Mouse (Mus musculus): ENCODE measurements at regions not wholly inside any gene's neighbourhood (a gene's known extent, or its start where the extent isn't known, plus 50 kb on each side); places are given as distances from the start of the nearest gene placed in this dataset.

DNA sequence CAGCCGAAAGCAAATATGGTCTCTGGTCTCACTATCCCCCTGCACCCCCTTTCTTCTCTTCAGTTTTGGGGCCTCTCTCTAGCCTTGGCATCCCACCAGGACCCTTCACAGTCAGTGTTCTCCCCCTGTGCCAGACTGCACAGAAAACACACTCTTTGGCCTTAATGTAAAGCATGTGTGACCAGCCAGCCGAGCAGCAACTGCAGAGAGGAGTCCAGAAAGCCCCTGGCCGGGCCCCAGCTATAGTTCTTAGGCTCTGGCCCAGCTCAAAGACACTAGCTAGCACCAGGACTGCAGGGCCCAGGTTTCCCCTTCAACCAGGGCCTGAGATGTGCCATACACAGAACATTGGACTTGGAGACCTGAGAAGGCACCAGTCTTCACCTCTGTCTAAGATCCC lies 299.3 kb upstream of the Rtl1 start:
- 88% methylated on average over 3 of the region's 3 CpGs for WGBS
- no peak overlapping the region for H3K27ac ChIP-seq (ENCODE audit: control insufficient read depth, insufficient read depth, low read depth, low read length, poor library complexity)
- TF ChIP-seq POLR2A (IDR thresholded peaks at IDR 0.05; ENCODE audit: borderline replicate concordance, control insufficient read depth, low read depth, low read length) (no peak), CTCF (IDR thresholded peaks at IDR 0.05; ENCODE audit: control insufficient read depth, insufficient read depth, low read length) (no peak)
- no peaks in the 10 kb centered on the region for H3K4me1 ChIP-seq (ENCODE audit: control insufficient read depth, insufficient read depth, low read length)
- no peak overlapping the region for H3K4me3 ChIP-seq (replicated peaks; ENCODE audit: control insufficient read depth, low read depth, low read length)

- no peak for TF ChIP-seq CTCF (IDR thresholded peaks at IDR 0.05; ENCODE audit: control insufficient read depth, insufficient read depth, low read length)
- TF ChIP-seq POLR2A (IDR thresholded peaks at IDR 0.05; ENCODE audit: borderline replicate concordance, control insufficient read depth, low read depth, low read length) = no peak
- Histone ChIP-seq H3K27ac (ENCODE audit: control insufficient read depth, insufficient read depth, low read depth, low read length, poor library complexity) (no peak overlapping the region), H3K4me1 (ENCODE audit: control insufficient read depth, insufficient read depth, low read length) (no peaks in the 10 kb centered on the region), H3K4me3 (replicated peaks; ENCODE audit: control insufficient read depth, low read depth, low read length) (no peak overlapping the region)
- 75% methylated on average over 9 of the region's 9 CpGs for WGBS
These were observed 310.9 kb upstream of the Rtl1 start for GRCm38 (mm10) chr12:109910966-109911495.

- no peak overlapping the region for H3K4me3 ChIP-seq (replicated peaks; ENCODE audit: control insufficient read depth, low read depth, low read length)
- 72% methylated on average over 9 of the region's 9 CpGs for WGBS
- H3K4me1 ChIP-seq (ENCODE audit: control insufficient read depth, insufficient read depth, low read length) = no peaks in the 10 kb centered on the region
- no peak overlapping the region for H3K27ac ChIP-seq (ENCODE audit: control insufficient read depth, insufficient read depth, low read depth, low read length, poor library complexity)
- TF ChIP-seq CTCF (IDR thresholded peaks at IDR 0.05; ENCODE audit: control insufficient read depth, insufficient read depth, low read length) (no peak), POLR2A (IDR thresholded peaks at IDR 0.05; ENCODE audit: borderline replicate concordance, control insufficient read depth, low read depth, low read length) (no peak)
These were observed 311.4 kb upstream of the Rtl1 start for GRCm38 (mm10) chr12:109911506-109911905.

DNA sequence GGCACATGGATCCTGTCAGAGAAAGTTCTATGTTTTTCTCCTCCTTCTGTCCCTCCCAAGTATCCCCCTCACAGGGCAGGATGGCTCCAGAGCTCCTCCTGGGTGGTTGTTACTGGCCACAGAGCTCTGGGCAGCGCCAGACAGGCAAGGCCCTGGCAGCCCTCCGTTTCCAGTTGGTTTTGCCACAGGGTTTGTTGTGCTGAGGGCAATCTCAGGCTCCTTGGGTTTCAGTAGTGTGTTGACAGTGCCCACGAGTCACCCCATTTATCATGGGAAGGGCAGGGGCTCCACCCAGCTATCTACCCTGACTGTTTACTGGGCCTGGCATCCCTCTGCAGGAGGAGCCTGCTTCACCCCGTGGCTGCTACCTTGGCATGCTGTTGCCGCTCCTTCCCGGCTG lies 317.6 kb upstream of the Rtl1 start:
- Histone ChIP-seq H3K4me3 (replicated peaks; ENCODE audit: control insufficient read depth, low read depth, low read length) (no peak overlapping the region), H3K27ac (ENCODE audit: control insufficient read depth, insufficient read depth, low read depth, low read length, poor library complexity) (no peak overlapping the region), H3K4me1 (ENCODE audit: control insufficient read depth, insufficient read depth, low read length) (no peaks in the 10 kb centered on the region)
- 67% methylated on average over 6 of the region's 6 CpGs for WGBS
- TF ChIP-seq CTCF (IDR thresholded peaks at IDR 0.05; ENCODE audit: control insufficient read depth, insufficient read depth, low read length) (no peak), POLR2A (IDR thresholded peaks at IDR 0.05; ENCODE audit: borderline replicate concordance, control insufficient read depth, low read depth, low read length) (no peak)

- Histone ChIP-seq H3K27ac (ENCODE audit: control insufficient read depth, insufficient read depth, low read depth, low read length, poor library complexity) (no peak overlapping the region), H3K4me1 (ENCODE audit: control insufficient read depth, insufficient read depth, low read length) (no peaks in the 10 kb centered on the region), H3K4me3 (replicated peaks; ENCODE audit: control insufficient read depth, low read depth, low read length) (no peak overlapping the region)
- 80% methylated on average over 8 of the region's 8 CpGs for WGBS
- no peak for TF ChIP-seq POLR2A (IDR thresholded peaks at IDR 0.05; ENCODE audit: borderline replicate concordance, control insufficient read depth, low read depth, low read length)
These were observed 318.8 kb upstream of the Rtl1 start for GRCm38 (mm10) chr12:109918901-109919300.

DNA sequence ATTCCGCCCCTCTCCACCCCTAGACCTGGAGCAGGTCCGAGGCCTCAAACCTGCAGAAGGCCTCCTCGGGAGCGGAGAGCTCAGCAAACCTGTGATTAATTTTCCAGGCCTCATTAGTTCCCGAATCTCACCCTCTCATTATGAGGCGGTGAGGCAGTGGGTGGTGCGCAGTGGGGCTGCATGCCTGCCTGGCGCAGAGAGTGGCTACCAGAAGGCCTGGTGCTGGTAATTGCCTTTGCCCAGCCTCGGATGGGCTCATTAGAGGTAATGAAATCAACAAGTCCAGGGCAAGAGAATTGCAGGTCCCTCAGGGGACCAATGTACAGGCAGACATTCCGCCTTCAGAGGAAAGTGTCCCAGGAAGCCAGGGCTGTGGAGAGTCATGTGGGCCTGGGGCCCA lies 322.0 kb upstream of the Rtl1 start:
- Histone ChIP-seq H3K27ac (ENCODE audit: control insufficient read depth, insufficient read depth, low read depth, low read length, poor library complexity) (no peak overlapping the region), H3K4me1 (ENCODE audit: control insufficient read depth, insufficient read depth, low read length) (no peaks in the 10 kb centered on the region), H3K4me3 (replicated peaks; ENCODE audit: control insufficient read depth, low read depth, low read length) (no peak overlapping the region)
- 82% methylated on average over 10 of the region's 10 CpGs for WGBS
- TF ChIP-seq POLR2A (IDR thresholded peaks at IDR 0.05; ENCODE audit: borderline replicate concordance, control insufficient read depth, low read depth, low read length) (no peak), CTCF (IDR thresholded peaks at IDR 0.05; ENCODE audit: control insufficient read depth, insufficient read depth, low read length) (no peak)

- TF ChIP-seq POLR2A (IDR thresholded peaks at IDR 0.05; ENCODE audit: borderline replicate concordance, control insufficient read depth, low read depth, low read length) (no peak), CTCF (IDR thresholded peaks at IDR 0.05; ENCODE audit: control insufficient read depth, insufficient read depth, low read length) (no peak)
- Histone ChIP-seq H3K27ac (ENCODE audit: control insufficient read depth, insufficient read depth, low read depth, low read length, poor library complexity) (no peak overlapping the region), H3K4me3 (replicated peaks; ENCODE audit: control insufficient read depth, low read depth, low read length) (no peak overlapping the region), H3K4me1 (ENCODE audit: control insufficient read depth, insufficient read depth, low read length) (no peaks in the 10 kb centered on the region)
- 47% methylated on average over 6 of the region's 6 CpGs for WGBS
These were observed 325.7 kb upstream of the Rtl1 start for GRCm38 (mm10) chr12:109925866-109926265.

- H3K4me3 ChIP-seq (replicated peaks; ENCODE audit: control insufficient read depth, low read depth, low read length) = no peak overlapping the region
- H3K4me1 ChIP-seq (ENCODE audit: control insufficient read depth, insufficient read depth, low read length) = no peaks in the 10 kb centered on the region
- no peak for TF ChIP-seq POLR2A (IDR thresholded peaks at IDR 0.05; ENCODE audit: borderline replicate concordance, control insufficient read depth, low read depth, low read length)
- TF ChIP-seq CTCF (IDR thresholded peaks at IDR 0.05; ENCODE audit: control insufficient read depth, insufficient read depth, low read length) = no peak
- 40% methylated on average over 12 of the region's 12 CpGs for WGBS
- no peak overlapping the region for H3K27ac ChIP-seq (ENCODE audit: control insufficient read depth, insufficient read depth, low read depth, low read length, poor library complexity)
These were observed 326.5 kb upstream of the Rtl1 start for GRCm38 (mm10) chr12:109926643-109927042.

GRCm38 (mm10) chr12:109946179-109946578 lies 332.7 kb upstream of the Dio3 start:
- Histone ChIP-seq H3K4me1 (ENCODE audit: control insufficient read depth, insufficient read depth, low read length) (no peaks in the 10 kb centered on the region), H3K4me3 (replicated peaks; ENCODE audit: control insufficient read depth, low read depth, low read length) (no peak overlapping the region), H3K27ac (ENCODE audit: control insufficient read depth, insufficient read depth, low read depth, low read length, poor library complexity) (no peak overlapping the region)
- WGBS = 71% methylated on average over 3 of the region's 3 CpGs
- no peak for TF ChIP-seq POLR2A (IDR thresholded peaks at IDR 0.05; ENCODE audit: borderline replicate concordance, control insufficient read depth, low read depth, low read length)
- no peak for TF ChIP-seq CTCF (IDR thresholded peaks at IDR 0.05; ENCODE audit: control insufficient read depth, insufficient read depth, low read length)

All from bone marrow, adult 2 months (tissue).